Mouse (Mus musculus) liver, embryonic 16.5 days (tissue): ENCODE data around the gene Efna3. TPM values are rescaled to one million over a fixed set of nuclear protein-coding genes. Genes with fewer than 3 reads are reported as not detected.

ENCODE experiments used
- ATAC-seq: fragments of 200-750 bp; cut with Nextera tagmentation; 2 replicates; pipeline ENCODE4 v1.8.0; 2017; ENCODE audit warnings: low read depth, mild to moderate bottlenecking, moderate number of reproducible peaks, moderate library complexity
- H3K27ac ChIP-seq: fragments of 300-500 bp; sonication (generic); 2 replicates; pipeline ENCODE4 v1.5.1; 2014; ENCODE audit warnings: mild to moderate bottlenecking, low read length
- H3K27me3 ChIP-seq: fragments of 300-500 bp; sonication (generic); 2 replicates; pipeline ENCODE4 v1.6.1; 2014; ENCODE audit warnings: low read depth, low read length, mixed read lengths; ENCODE audit not compliant: control insufficient read depth, insufficient read depth
- H3K36me3 ChIP-seq: fragments of 300-500 bp; sonication (generic); 2 replicates; pipeline ENCODE4 v1.6.1; 2014; ENCODE audit warnings: mild to moderate bottlenecking; ENCODE audit not compliant: control insufficient read depth, insufficient read depth
- H3K4me1 ChIP-seq: fragments of 300-500 bp; sonication (generic); 2 replicates; pipeline ENCODE4 v1.6.1; 2014; ENCODE audit warnings: low read depth, low read length, mixed read lengths; ENCODE audit not compliant: control insufficient read depth
- H3K4me2 ChIP-seq: fragments of 300-500 bp; sonication (generic); 2 replicates; pipeline ENCODE4 v1.6.1; 2014; ENCODE audit warnings: low read depth, low read length, mixed read lengths
- H3K4me3 ChIP-seq: fragments of 300-500 bp; sonication (generic); 2 replicates; pipeline ENCODE4 v1.5.1; 2014; ENCODE audit warnings: low read depth, mild to moderate bottlenecking, low read length
- H3K9ac ChIP-seq: fragments of 300-500 bp; sonication (generic); 2 replicates; pipeline ENCODE4 v1.6.1; 2014; ENCODE audit warnings: low read depth, low read length
- H3K9me3 ChIP-seq: fragments of 300-500 bp; sonication (generic); replicated peaks from 2 replicates; pipeline ENCODE4 v1.6.1; 2016; ENCODE audit warnings: low read length; ENCODE audit not compliant: control insufficient read depth
- WGBS: fragments of 180-500 bp; shearing (Covaris S2); extraction: QIAGEN DNeasy Blood & Tissue Kit; methylation state at CpG from one replicate; pipeline ENCODE4 v1.1.7; 2014; ENCODE audit not compliant: insufficient replicate concordance; 5-methylcytosine and 5-hydroxymethylcytosine counted together
- polyA plus RNA-seq: library from polyadenylated mRNA; unstranded; fragments of >200 nt; fragmentation: Nextera tagmentation; extraction: Ambion mirVana; gene quantifications from 2 replicates; pipeline ENCODE4 v1.2.1, GENCODE M21; 2015

Efna3 gene
- polyA plus RNA-seq, 1 experiment from 2014 or later: 0.94 TPM

GRCm38 (mm10) chr3:89278107-89278506 lies 44.7 kb downstream of the Efna3 start:
- H3K9me3 ChIP-seq: no peaks in the 10 kb centered on the region
- peak overlapping the region; percentile 50 for H3K4me3 ChIP-seq
- H3K27ac ChIP-seq: no peak overlapping the region; the same call in 1 of the 2 replicates
- peaks cover 45% of the 10 kb centered on the region for H3K27me3 ChIP-seq
- H3K36me3 ChIP-seq: no peaks in the 10 kb centered on the region
- H3K4me2 ChIP-seq: peak overlapping the region; percentile 61
- WGBS: 43% methylated on average over 7 of the region's 7 CpGs
- peaks cover 2% of the 10 kb centered on the region for H3K4me1 ChIP-seq
- peak overlapping the region; percentile 47; the same call in 1 of the 2 replicates for H3K9ac ChIP-seq
- ATAC-seq: peak; percentile 39

GRCm38 (mm10) chr3:89277281-89278021 lies 45.3 kb downstream of the Efna3 start:
- no peak overlapping the region; the same call in 1 of the 2 replicates for H3K9ac ChIP-seq
- WGBS: 39% methylated on average over 14 of the region's 14 CpGs
- ATAC-seq: no peak

GRCm38 (mm10) chr3:89276061-89276460 lies 46.7 kb downstream of the Efna3 start:
- Histone ChIP-seq H3K9ac (no peak overlapping the region), H3K9me3 (no peaks in the 10 kb centered on the region), H3K4me1 (no peaks in the 10 kb centered on the region; the same call in 1 of the 2 replicates), H3K4me2 (no peak overlapping the region), H3K4me3 (no peak overlapping the region), H3K27ac (no peak overlapping the region), H3K36me3 (no peaks in the 10 kb centered on the region), H3K27me3 (peaks cover 36% of the 10 kb centered on the region)
- 80% methylated on average over 13 of the region's 13 CpGs for WGBS
- ATAC-seq: no peak

More at GRCm38 (mm10) chr3:89277281-89278021, 45.3 kb downstream of the Efna3 start:
- peak overlapping the region; percentile 61 for H3K4me2 ChIP-seq
- no peaks in the 10 kb centered on the region for H3K36me3 ChIP-seq
- H3K9me3 ChIP-seq: no peaks in the 10 kb centered on the region
- peaks cover 45% of the 10 kb centered on the region for H3K27me3 ChIP-seq
- H3K4me3 ChIP-seq: peak overlapping the region; percentile 50
- peaks cover 2% of the 10 kb centered on the region for H3K4me1 ChIP-seq
- H3K27ac ChIP-seq: no peak overlapping the region; the same call in 1 of the 2 replicates

GRCm38 (mm10) chr3:89271760-89272159 lies 51.0 kb downstream of the Efna3 start:
- H3K4me2 ChIP-seq: no peak overlapping the region
- H3K27me3 ChIP-seq: no peaks in the 10 kb centered on the region
- ATAC-seq: no peak
- H3K36me3 ChIP-seq: no peaks in the 10 kb centered on the region
- 69% methylated on average over 6 of the region's 6 CpGs for WGBS
- H3K4me1 ChIP-seq: peaks cover 22% of the 10 kb centered on the region
- H3K27ac ChIP-seq: no peak overlapping the region
- H3K9me3 ChIP-seq: no peaks in the 10 kb centered on the region
- H3K4me3 ChIP-seq: no peak overlapping the region
- no peak overlapping the region for H3K9ac ChIP-seq

- no peaks in the 10 kb centered on the region for H3K36me3 ChIP-seq
- peak overlapping the region; percentile 70 for H3K4me3 ChIP-seq
- WGBS: 65% methylated on average over 6 of the region's 6 CpGs
- no peak overlapping the region; the same call in 1 of the 2 replicates for H3K27ac ChIP-seq
- peaks cover 23% of the 10 kb centered on the region for H3K4me1 ChIP-seq
- no peaks in the 10 kb centered on the region for H3K27me3 ChIP-seq
- H3K4me2 ChIP-seq: peak overlapping the region; percentile 81
- no peaks in the 10 kb centered on the region for H3K9me3 ChIP-seq
- no peak overlapping the region for H3K9ac ChIP-seq
- no peak for ATAC-seq
Observed at GRCm38 (mm10) chr3:89270891-89271290, 51.9 kb downstream of the Efna3 start.

GRCm38 (mm10) chr3:89270051-89270755 lies 52.6 kb downstream of the Efna3 start, which contains the start of gene Slc50a1:
Slc50a1 (minus strand) TSS chr3:89270570.
- no peaks in the 10 kb centered on the region for H3K9me3 ChIP-seq
- H3K9ac ChIP-seq: peak within 1 kb of the TSS; percentile 68
- H3K27ac ChIP-seq: peak within 1 kb of the TSS; percentile 51
- WGBS: 1% methylated on average over 39 of the region's 39 CpGs
- H3K4me3 ChIP-seq: peak within 1 kb of the TSS; percentile 70
- no peaks in the 10 kb centered on the region for H3K27me3 ChIP-seq
- peak within 1 kb of the TSS; percentile 81 for H3K4me2 ChIP-seq
- ATAC-seq: peak; percentile 64
- H3K36me3 ChIP-seq: no peaks in the 10 kb centered on the region
- H3K4me1 ChIP-seq: peaks cover 23% of the 10 kb centered on the region

DNA sequence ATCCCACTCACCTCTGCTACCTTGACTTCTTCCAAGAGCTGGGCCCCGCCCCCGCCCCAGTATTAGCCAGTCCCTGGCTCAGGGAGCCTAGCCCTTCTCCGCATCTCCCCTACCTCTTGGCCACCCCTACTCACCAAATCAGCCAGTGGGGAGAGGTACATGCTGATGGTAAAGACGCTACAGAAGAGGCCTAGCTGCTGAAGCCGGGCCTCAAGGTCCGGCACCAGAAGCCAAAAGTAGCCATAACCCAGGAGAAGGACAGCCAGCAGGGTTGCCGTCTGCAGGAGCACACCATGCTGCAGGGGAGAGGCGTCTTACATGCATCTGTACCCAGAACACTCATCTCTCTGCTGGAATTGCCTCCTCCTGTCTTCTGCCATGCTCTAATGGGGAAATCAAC lies 53.8 kb downstream of the Efna3 start:
- no peak overlapping the region for H3K4me3 ChIP-seq
- no peaks in the 10 kb centered on the region for H3K36me3 ChIP-seq
- no peak for ATAC-seq
- H3K27me3 ChIP-seq: no peaks in the 10 kb centered on the region
- no peak overlapping the region for H3K27ac ChIP-seq
- H3K4me2 ChIP-seq: no peak overlapping the region
- peaks cover 23% of the 10 kb centered on the region for H3K4me1 ChIP-seq
- H3K9me3 ChIP-seq: no peaks in the 10 kb centered on the region
- H3K9ac ChIP-seq: no peak overlapping the region
- 71% methylated on average over 8 of the region's 8 CpGs for WGBS

GRCm38 (mm10) chr3:89266439-89266893 lies 56.3 kb downstream of the Efna3 start:
- no peaks in the 10 kb centered on the region for H3K36me3 ChIP-seq
- H3K4me1 ChIP-seq: peaks cover 23% of the 10 kb centered on the region

More at GRCm38 (mm10) chr3:89266439-89266893, 56.3 kb downstream of the Efna3 start:
- ATAC-seq: peak; percentile 81
- H3K4me2 ChIP-seq: peak overlapping the region; percentile 88
- peak overlapping the region; percentile 60; the same call in 1 of the 2 replicates for H3K27ac ChIP-seq
- H3K9ac ChIP-seq: peak overlapping the region; percentile 79
- H3K4me3 ChIP-seq: peak overlapping the region; percentile 80
- H3K27me3 ChIP-seq: no peaks in the 10 kb centered on the region
- under 1% methylated on average over 20 of the region's 20 CpGs for WGBS
- H3K9me3 ChIP-seq: no peaks in the 10 kb centered on the region
